Mouse (Mus musculus) megakaryocyte, embryonic 14.5 days (primary cell): ENCODE data around the gene Cnpy2.

Experiments
- FLI1 ChIP-seq: IDR thresholded peaks from 2 replicates; pipeline ENCODE4 v1.6.1; 2012; ENCODE audit warnings: low read length, inconsistent platforms, mixed read lengths
- GATA1 ChIP-seq: IDR thresholded peaks from 3 replicates; pipeline ENCODE4 v1.6.1; 2012; ENCODE audit warnings: mixed read lengths, low read length, inconsistent platforms, borderline replicate concordance

GRCm38 (mm10) chr10:128321641-128322040 is 618 bp upstream of the Cnpy2 start:
- no peak for TF ChIP-seq GATA1
- TF ChIP-seq FLI1 = no peak
